Mouse (Mus musculus): ENCODE measurements around the gene Gm28539.

GRCm38 (mm10) chr16:18811468-18812384 lies 24.7 kb upstream of the Gm28539 start, which contains the start of the genes Ufd1 and Cdc45:
- TF ChIP-seq CTCF (IDR thresholded peaks at IDR 0.05; ENCODE audit: low read depth, low read length) (no peak), POLR2A (IDR thresholded peaks at IDR 0.05; ENCODE audit: borderline replicate concordance, low read depth, low read length) (no peak)

Measured in bone marrow macrophage, adult 2 months (primary cell).